Mouse (Mus musculus): ENCODE results near the gene Tulp4.

DNA sequence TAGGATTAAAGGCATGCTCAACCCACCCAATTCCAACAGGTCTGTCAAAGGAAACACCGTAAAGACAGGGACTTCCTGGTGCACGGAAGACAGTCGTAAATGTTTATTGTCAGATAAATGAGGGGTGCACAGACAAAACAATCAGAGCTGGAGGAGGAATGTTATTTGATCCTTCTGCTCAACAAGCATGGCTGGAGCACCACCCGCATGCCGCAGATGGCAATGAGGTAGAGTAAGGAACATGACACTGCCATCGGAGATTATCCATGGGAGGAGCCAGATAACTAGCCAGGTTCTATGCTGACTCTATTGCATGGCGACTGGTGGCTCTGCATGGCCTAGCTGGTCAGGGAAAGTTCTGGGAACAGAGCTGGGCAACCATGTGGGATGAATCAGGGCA, 32.8 kb upstream of the Tulp4 start:
- TF ChIP-seq CTCF (IDR thresholded peaks at IDR 0.05; ENCODE audit: extremely low read depth, insufficient read depth, low read length) (no peak), POLR2A (IDR thresholded peaks at IDR 0.05; ENCODE audit: extremely low read depth, insufficient read depth, low read length) (no peak)
